Mouse (Mus musculus): ENCODE results near the gene Mefv. TPM values are rescaled to one million over a fixed set of nuclear protein-coding genes. Genes with fewer than 3 reads are reported as not detected.
"Not testable (repeated sequence)": the region's sequence is repeated elsewhere in the genome, so short reads cannot be mapped to it uniquely, and the experiment has no call there.

Gene Mefv
- polyA plus RNA-seq, 1 experiment from 2014 or later: not detected

DNA sequence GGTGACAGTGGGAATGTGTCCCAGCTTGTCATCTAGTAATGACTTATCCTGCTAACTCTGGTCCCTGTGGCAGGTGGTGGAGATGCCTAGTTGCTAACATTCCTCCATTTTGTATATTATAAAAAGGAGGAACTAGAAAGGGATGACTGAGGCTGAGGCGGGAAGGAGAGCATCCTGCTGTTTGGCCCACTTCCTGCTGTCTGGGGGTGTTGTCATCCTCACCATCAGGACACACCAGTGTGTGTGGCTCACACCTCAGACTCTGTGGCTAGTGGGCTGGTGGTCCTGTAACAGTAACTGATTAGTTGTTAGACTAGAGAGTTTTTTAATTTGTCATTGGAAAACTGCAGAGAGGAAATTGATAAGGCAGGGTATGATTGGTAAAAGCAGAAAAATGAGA lies 17.0 kb downstream of the Mefv start:
- Histone ChIP-seq H3K4me3 (no peak overlapping the region), H3K27ac (replicated peaks) (no peak overlapping the region), H3K4me2 (replicated peaks) (no peak overlapping the region), H3K4me1 (no peaks in the 10 kb centered on the region), H3K9ac (replicated peaks) (no peak overlapping the region), H3K36me3 (no peaks in the 10 kb centered on the region), H3K9me3 (no peaks in the 10 kb centered on the region), H3K27me3 (no peaks in the 10 kb centered on the region)
- no peak for ATAC-seq (replicated peaks)
- 69% methylated on average over 1 of the region's 1 CpGs for WGBS

DNA sequence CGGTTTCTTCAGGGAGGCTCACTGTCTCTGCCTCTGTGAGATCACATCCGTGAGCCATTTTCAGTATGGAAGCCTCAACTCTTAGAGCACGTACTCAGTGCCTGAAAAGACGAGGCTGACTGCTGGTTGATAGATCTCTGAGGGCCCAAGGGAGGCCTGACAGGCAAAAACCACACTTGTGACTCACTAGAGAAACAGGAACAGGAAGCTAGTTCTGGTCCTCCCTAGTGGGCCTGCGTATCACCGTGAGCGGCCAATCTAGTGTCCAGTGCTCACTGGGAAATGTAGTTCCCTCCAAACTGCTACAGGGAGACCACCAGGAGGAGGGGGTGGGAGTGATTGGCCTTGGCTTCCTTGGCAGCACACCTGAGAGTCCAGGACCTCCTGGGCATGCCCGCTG lies 18.6 kb downstream of the Mefv start:
- Histone ChIP-seq H3K9me3 (no peaks in the 10 kb centered on the region), H3K36me3 (no peaks in the 10 kb centered on the region), H3K27ac (replicated peaks) (no peak overlapping the region), H3K4me3 (no peak overlapping the region), H3K9ac (replicated peaks) (no peak overlapping the region), H3K4me2 (replicated peaks) (no peak overlapping the region), H3K4me1 (no peaks in the 10 kb centered on the region), H3K27me3 (no peaks in the 10 kb centered on the region)
- ATAC-seq (replicated peaks): no peak
- WGBS: 90% methylated on average over 8 of the region's 8 CpGs

DNA sequence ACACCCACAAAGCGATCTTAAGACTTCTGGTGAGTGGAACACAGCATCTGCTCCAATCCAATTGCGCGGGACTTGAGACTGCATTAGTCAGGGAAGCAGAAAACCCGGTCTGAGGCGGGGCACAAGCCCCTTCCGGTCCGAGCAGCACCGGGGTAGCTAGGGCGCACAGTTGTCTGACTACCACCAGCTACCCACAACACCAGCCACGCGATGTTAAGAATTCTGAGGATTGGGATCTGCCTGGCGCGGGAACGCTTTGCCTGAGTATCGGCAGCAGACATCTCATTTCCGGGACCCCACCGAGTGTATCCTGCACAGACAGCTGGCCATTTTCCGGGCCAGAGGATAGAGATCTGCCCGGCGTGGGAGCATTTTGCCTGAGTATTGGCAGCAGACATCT lies 28.3 kb downstream of the Mefv start:
- not testable (repeated sequence) for H3K4me3 ChIP-seq; H3K36me3 ChIP-seq; H3K4me1 ChIP-seq; H3K9me3 ChIP-seq; ATAC-seq (replicated peaks); H3K4me2 ChIP-seq (replicated peaks); H3K27me3 ChIP-seq; H3K27ac ChIP-seq (replicated peaks); H3K9ac ChIP-seq (replicated peaks)
- 64% methylated on average over 20 of the region's 20 CpGs for WGBS

Other genes starting within 250 kb of the Mefv start
- not detected in 2 replicates for gene Olfr161, start 127.1 kb downstream of the Mefv start, polyA plus RNA-seq (2015; fragmentation: Nextera tagmentation; extraction: Ambion mirVana)
- 57.9 and 60.6 TPM in 2 replicates for gene Zfp263, start 26.0 kb upstream of the Mefv start, polyA plus RNA-seq (2015; fragmentation: Nextera tagmentation; extraction: Ambion mirVana)
- not detected in 2 replicates for gene Olfr15, start 112.8 kb upstream of the Mefv start, polyA plus RNA-seq (2015; fragmentation: Nextera tagmentation; extraction: Ambion mirVana)
- gene Zfp174, start 129.2 kb upstream of the Mefv start, polyA plus RNA-seq (2015; fragmentation: Nextera tagmentation; extraction: Ambion mirVana): 2.6 TPM in 2 replicates
- 81.2 and 82.1 TPM in 2 replicates for gene Naa60, start 154.3 kb upstream of the Mefv start, polyA plus RNA-seq (2015; fragmentation: Nextera tagmentation; extraction: Ambion mirVana)
- gene Zfp597, start 166.5 kb upstream of the Mefv start, polyA plus RNA-seq (2015; fragmentation: Nextera tagmentation; extraction: Ambion mirVana): 11.7 and 12.8 TPM in 2 replicates
- 1.6 and 4.7 TPM in 2 replicates for gene Gm20695, start 166.6 kb upstream of the Mefv start, polyA plus RNA-seq (2015; fragmentation: Nextera tagmentation; extraction: Ambion mirVana)
- 12.9 and 14.9 TPM in 2 replicates for gene 1700037C18Rik, start 190.6 kb upstream of the Mefv start, polyA plus RNA-seq (2015; fragmentation: Nextera tagmentation; extraction: Ambion mirVana)
- 40.1 and 42.1 TPM in 2 replicates for gene Cluap1, start 190.7 kb upstream of the Mefv start, polyA plus RNA-seq (2015; fragmentation: Nextera tagmentation; extraction: Ambion mirVana)

Measured in forebrain, embryonic 15.5 days (tissue).